Mouse (Mus musculus): ENCODE measurements around the gene Olfr403. TPM values are rescaled to one million over a fixed set of nuclear protein-coding genes. Genes with fewer than 3 reads are reported as not detected.

The Olfr403 gene
- polyA plus RNA-seq (2015; fragmentation: Nextera tagmentation; extraction: Ambion mirVana) = not detected in 2 replicates

DNA sequence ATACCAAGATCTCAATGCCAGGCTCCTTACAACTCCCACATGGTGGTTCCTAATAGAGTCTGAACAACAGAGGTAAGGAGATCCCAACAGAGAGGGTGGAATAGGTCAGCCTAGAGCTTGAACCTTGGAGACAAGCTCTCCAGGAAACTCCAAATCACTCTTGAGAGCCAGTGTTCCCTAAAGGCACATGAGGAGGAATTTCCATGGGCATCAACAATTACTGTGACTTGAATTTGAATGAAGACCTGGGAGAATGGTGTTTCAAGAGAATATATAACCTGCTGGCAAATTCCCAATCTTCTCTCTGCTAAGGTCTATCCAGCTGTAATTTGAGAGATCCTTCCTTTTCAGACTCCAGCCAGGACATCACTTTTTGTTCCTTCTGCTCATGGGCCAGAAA is at the start of gene Olfr403:
Gene Olfr403, plus strand, starts transcription at position 301 of the 400 bp plus-strand sequence.

DNA sequence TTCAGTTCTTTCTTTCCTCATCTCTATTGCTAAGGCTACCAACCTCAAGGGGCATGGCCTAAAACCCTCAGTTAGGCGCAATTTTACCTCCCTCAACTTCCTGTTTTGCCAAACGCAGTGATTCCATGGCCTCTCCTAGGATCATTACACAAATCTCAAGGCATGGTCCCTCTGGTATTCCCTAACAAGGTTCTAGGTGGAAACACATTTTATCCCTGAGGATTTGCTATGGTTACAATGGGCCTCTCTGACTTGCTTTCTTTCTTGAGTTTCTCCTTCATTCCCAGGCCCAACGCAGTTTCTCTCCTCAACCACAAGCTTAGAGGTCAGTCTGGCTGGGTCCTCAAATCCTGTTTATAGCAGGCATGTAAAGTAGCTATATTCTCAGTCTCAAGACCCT is 32.8 kb upstream of the Olfr403 start, which contains the start of gene Olfr402:
Gene Olfr402, plus strand, starts transcription at position 301 of the 400 bp plus-strand sequence.

DNA sequence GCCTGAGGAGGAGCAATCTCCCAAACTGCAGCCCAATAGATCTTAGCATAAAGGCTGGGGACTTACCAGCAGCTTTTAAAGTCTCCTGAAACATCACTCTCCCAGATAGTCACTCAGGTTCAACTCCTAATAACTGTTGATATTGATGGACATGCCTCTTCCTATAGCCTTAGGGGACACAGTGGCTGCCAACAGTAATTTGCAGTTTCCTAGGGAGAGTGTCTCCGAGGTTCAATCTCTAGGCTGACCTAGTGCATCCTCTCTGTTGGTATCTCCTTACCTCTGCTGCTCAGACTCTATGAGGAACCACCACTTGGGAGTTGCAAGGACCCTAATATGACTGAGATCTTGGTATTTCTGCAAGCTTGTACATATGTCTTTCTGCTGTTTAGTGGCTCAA is 25.2 kb downstream of the Olfr403 start, which contains the start of gene Olfr43:
Gene Olfr43, minus strand, starts transcription at position 101 of the 400 bp plus-strand sequence.

Other genes with a start within 250 kb of the Olfr403 start
- gene Olfr23, start 249.6 kb upstream of the Olfr403 start, polyA plus RNA-seq (2015; fragmentation: Nextera tagmentation; extraction: Ambion mirVana) = not detected in 2 replicates
- not detected in 2 replicates for gene Olfr397, start 225.4 kb upstream of the Olfr403 start, polyA plus RNA-seq (2015; fragmentation: Nextera tagmentation; extraction: Ambion mirVana)
- gene Olfr398, start 195.8 kb upstream of the Olfr403 start, polyA plus RNA-seq (2015; fragmentation: Nextera tagmentation; extraction: Ambion mirVana) = not detected in 2 replicates
- gene Olfr139, start 129.7 kb upstream of the Olfr403 start, polyA plus RNA-seq (2015; fragmentation: Nextera tagmentation; extraction: Ambion mirVana) = not detected in 2 replicates
- gene Olfr399, start 129.6 kb upstream of the Olfr403 start, polyA plus RNA-seq (2015; fragmentation: Nextera tagmentation; extraction: Ambion mirVana) = not detected in 2 replicates
- gene Zfp616, start 116.3 kb upstream of the Olfr403 start, polyA plus RNA-seq (2015; fragmentation: Nextera tagmentation; extraction: Ambion mirVana) = not detected in 2 replicates
- not detected in 2 replicates for gene Olfr401, start 72.5 kb upstream of the Olfr403 start, polyA plus RNA-seq (2015; fragmentation: Nextera tagmentation; extraction: Ambion mirVana)
- gene Olfr402, start 32.7 kb upstream of the Olfr403 start, polyA plus RNA-seq (2015; fragmentation: Nextera tagmentation; extraction: Ambion mirVana) = not detected in 2 replicates
- gene Olfr43, start 25.1 kb downstream of the Olfr403 start, polyA plus RNA-seq (2015; fragmentation: Nextera tagmentation; extraction: Ambion mirVana) = not detected in 2 replicates
- not detected in 2 replicates for gene Olfr406, start 73.6 kb downstream of the Olfr403 start, polyA plus RNA-seq (2015; fragmentation: Nextera tagmentation; extraction: Ambion mirVana)
- gene Olfr59, start 97.5 kb downstream of the Olfr403 start, polyA plus RNA-seq (2015; fragmentation: Nextera tagmentation; extraction: Ambion mirVana) = not detected in 2 replicates
- gene Olfr410, start 151.8 kb downstream of the Olfr403 start, polyA plus RNA-seq (2015; fragmentation: Nextera tagmentation; extraction: Ambion mirVana) = not detected in 2 replicates
- gene Olfr411, start 166.4 kb downstream of the Olfr403 start, polyA plus RNA-seq (2015; fragmentation: Nextera tagmentation; extraction: Ambion mirVana) = not detected in 2 replicates
- not detected in 2 replicates for gene Olfr412, start 175.8 kb downstream of the Olfr403 start, polyA plus RNA-seq (2015; fragmentation: Nextera tagmentation; extraction: Ambion mirVana)

Measured in skeletal muscle tissue, postnatal 0 days (tissue).